ENCODE assay signal across 8 mouse cellular contexts in the genomic region with DNA sequence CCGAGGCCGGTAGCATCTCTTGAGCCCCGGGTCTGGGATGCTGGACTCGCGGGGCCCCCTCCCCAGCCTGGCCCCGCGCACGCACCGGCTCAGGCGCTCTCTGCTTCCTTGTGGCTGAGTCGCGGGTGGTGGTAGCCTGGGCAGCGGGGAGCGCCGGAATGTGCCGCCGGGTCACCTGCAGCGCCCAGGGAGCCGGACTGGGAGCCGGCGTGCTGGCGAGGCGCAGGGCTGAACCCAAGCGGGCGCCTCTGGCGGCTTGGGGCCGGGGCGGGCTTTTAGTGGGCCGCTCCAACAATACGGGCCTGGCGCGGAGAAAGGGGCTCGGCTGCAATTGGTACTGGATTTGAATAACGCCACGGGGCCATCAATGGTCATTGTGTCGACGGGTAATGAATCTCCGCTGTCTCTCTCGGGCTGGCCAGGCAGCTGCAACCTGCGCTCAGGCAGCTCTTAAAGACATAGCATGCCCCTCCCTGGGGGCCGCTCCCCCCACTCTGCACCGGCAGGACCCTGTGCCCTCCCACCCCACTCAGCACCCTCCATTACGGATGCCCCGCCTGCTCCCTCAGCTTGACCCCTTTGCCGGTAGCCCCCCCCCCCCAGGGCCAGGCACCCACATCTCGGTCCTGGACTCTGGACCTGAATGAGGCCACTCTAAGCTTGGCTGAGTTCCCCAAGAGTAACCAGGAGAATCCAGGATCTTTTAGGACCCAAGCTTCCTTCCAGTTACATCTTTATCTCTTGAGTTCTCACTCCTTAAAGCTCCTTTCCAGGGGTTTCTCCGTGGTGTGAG. TPM values are rescaled to one million over a fixed set of nuclear protein-coding genes. Genes with fewer than 3 reads are reported as not detected.
DNase-seq lines count a peak whose midpoint lies in the region; ATAC-seq lines count a peak whose summit lies in the region.

No protein-coding gene starts in this region.

- DNase-seq in kidney, adult 11 months, result no peak
- DNase-seq in embryo, embryonic 11 days, result peak; percentile 87
- DNase-seq in intestine, embryonic 14.5 days (ENCODE audit: low spot score), result no peak
- no peak for DNase-seq in ovary, postnatal 10 days (ENCODE audit: low spot score)
- DNase-seq in lung, adult 18-20 months, result no peak

- ATAC-seq in kidney, embryonic 14.5 days (ENCODE audit: low FRiP score, low TSS enrichment), result peak; percentile 61; the same call in 1 of the 2 replicates
- peak; percentile 26; the same call in 1 of the 2 replicates for ATAC-seq in intestine, embryonic 14.5 days (replicated peaks; ENCODE audit: low FRiP score, low TSS enrichment, low read depth)
- ATAC-seq in midbrain, embryonic 15.5 days (replicated peaks), result peak; percentile 57
- no peak for ATAC-seq in inflammation-experienced regulatory T-cells, adult 6 months

- no peak overlapping the region for H3K27ac ChIP-seq in kidney, embryonic 14.5 days (ENCODE audit: low read depth, low read length)
- H3K27ac ChIP-seq in intestine, embryonic 14.5 days (ENCODE audit: low read depth), result no peak overlapping the region
- H3K27ac ChIP-seq in midbrain, embryonic 15.5 days, result peak overlapping the region; percentile 80

- H3K9ac ChIP-seq in kidney, embryonic 14.5 days (ENCODE audit: low read depth, low read length), result peak overlapping the region; percentile 38; the same call in 1 of the 2 replicates
- H3K9ac ChIP-seq in intestine, embryonic 14.5 days (ENCODE audit: low read length), result 0 out of 2 replicates have a peak overlapping the region, but pooled peaks have one; percentile 20
- H3K9ac ChIP-seq in midbrain, embryonic 15.5 days, result peak overlapping the region; percentile 79

- H3K27me3 ChIP-seq in kidney, embryonic 14.5 days (ENCODE audit: control insufficient read depth, insufficient read depth, low read length), result peaks cover 42% of the 10 kb centered on the region
- peaks cover 46% of the 10 kb centered on the region for H3K27me3 ChIP-seq in intestine, embryonic 14.5 days (replicated peaks; ENCODE audit: control insufficient read depth, insufficient read depth, low read length)
- H3K27me3 ChIP-seq in midbrain, embryonic 15.5 days (replicated peaks), result no peaks in the 10 kb centered on the region

- 4% methylated on average over 47 of the region's 47 CpGs for WGBS in kidney, embryonic 14.5 days
- 9% methylated on average over 47 of the region's 47 CpGs for WGBS in intestine, embryonic 14.5 days
- 2% methylated on average over 46 of the region's 47 CpGs for WGBS in midbrain, embryonic 15.5 days

- H3K36me3 ChIP-seq in kidney, embryonic 14.5 days (ENCODE audit: control insufficient read depth, insufficient read depth, low read length), result peaks cover 22% of the 10 kb centered on the region
- peaks cover 28% of the 10 kb centered on the region for H3K36me3 ChIP-seq in intestine, embryonic 14.5 days (ENCODE audit: control insufficient read depth, insufficient read depth, low read length)
- no peaks in the 10 kb centered on the region for H3K36me3 ChIP-seq in midbrain, embryonic 15.5 days (replicated peaks)

- peaks cover 9% of the 10 kb centered on the region; the same call in 1 of the 2 replicates for H3K4me1 ChIP-seq in kidney, embryonic 14.5 days (ENCODE audit: control insufficient read depth, insufficient read depth, low read length)
- H3K4me1 ChIP-seq in intestine, embryonic 14.5 days (replicated peaks; ENCODE audit: control insufficient read depth, insufficient read depth, low read length), result peaks cover 8% of the 10 kb centered on the region; the same call in 1 of the 2 replicates
- peaks cover 35% of the 10 kb centered on the region for H3K4me1 ChIP-seq in midbrain, embryonic 15.5 days

- H3K4me3 ChIP-seq in kidney, embryonic 14.5 days (ENCODE audit: low read length), result peak overlapping the region; percentile 30
- H3K4me3 ChIP-seq in intestine, embryonic 14.5 days (ENCODE audit: low read depth, low read length), result peak overlapping the region; percentile 16; the same call in 1 of the 2 replicates
- H3K4me3 ChIP-seq in midbrain, embryonic 15.5 days, result peak overlapping the region; percentile 66

- H3K9me3 ChIP-seq in kidney, embryonic 14.5 days (ENCODE audit: control insufficient read depth, low read length), result no peaks in the 10 kb centered on the region
- no peaks in the 10 kb centered on the region for H3K9me3 ChIP-seq in intestine, embryonic 14.5 days (ENCODE audit: control insufficient read depth, low read length)
- H3K9me3 ChIP-seq in midbrain, embryonic 15.5 days, result no peaks in the 10 kb centered on the region

- H3K4me2 ChIP-seq in kidney, embryonic 14.5 days (replicated peaks; ENCODE audit: low read depth, low read length), result peak overlapping the region; percentile 48
- H3K4me2 ChIP-seq in intestine, embryonic 14.5 days (ENCODE audit: low read length), result peak overlapping the region; percentile 51
- peak overlapping the region; percentile 75 for H3K4me2 ChIP-seq in midbrain, embryonic 15.5 days

RNA-seq across cellular contexts. Expression of gene Cercam, which starts 22.7 kb away (rescaled TPM):
- polyA plus RNA-seq in kidney, embryonic 14.5 days (2014; fragmentation: Nextera tagmentation; extraction: Ambion mirVana), result 8.9 and 15.6 TPM in 2 replicates
- polyA plus RNA-seq in intestine, embryonic 14.5 days (2014; fragmentation: Nextera tagmentation; extraction: Ambion mirVana), result 20.2 and 22.4 TPM in 2 replicates
- 18.1 and 19.0 TPM in 2 replicates for polyA plus RNA-seq in midbrain, embryonic 15.5 days (2015; fragmentation: Nextera tagmentation; extraction: Ambion mirVana)
- polyA plus RNA-seq in inflammation-experienced regulatory T-cells, adult 6 months (2017; shearing (Covaris generic)), result 1 to 10 TPM in 1 of 3 experiments, under 1 TPM in 2; 0.46 to 3.9 (median 0.59) TPM

RNA-seq across cellular contexts. Expression of gene Urm1, which starts 26.4 kb away (rescaled TPM):
- polyA plus RNA-seq in kidney, embryonic 14.5 days (2014; fragmentation: Nextera tagmentation; extraction: Ambion mirVana), result 27.3 and 29.2 TPM in 2 replicates
- 26.7 and 26.9 TPM in 2 replicates for polyA plus RNA-seq in intestine, embryonic 14.5 days (2014; fragmentation: Nextera tagmentation; extraction: Ambion mirVana)
- 20.9 and 28.3 TPM in 2 replicates for polyA plus RNA-seq in midbrain, embryonic 15.5 days (2015; fragmentation: Nextera tagmentation; extraction: Ambion mirVana)
- polyA plus RNA-seq in inflammation-experienced regulatory T-cells, adult 6 months (2017; shearing (Covaris generic)), result 10 to 100 TPM; 18.3 to 22.8 (median 22.5) TPM

RNA-seq across cellular contexts. Expression of gene Odf2, which starts 42.8 kb away (rescaled TPM):
- 43.8 and 79.9 TPM in 2 replicates for polyA plus RNA-seq in kidney, embryonic 14.5 days (2014; fragmentation: Nextera tagmentation; extraction: Ambion mirVana)
- polyA plus RNA-seq in intestine, embryonic 14.5 days (2014; fragmentation: Nextera tagmentation; extraction: Ambion mirVana), result 50.0 and 64.3 TPM in 2 replicates
- 67.3 and 75.9 TPM in 2 replicates for polyA plus RNA-seq in midbrain, embryonic 15.5 days (2015; fragmentation: Nextera tagmentation; extraction: Ambion mirVana)
- polyA plus RNA-seq in inflammation-experienced regulatory T-cells, adult 6 months (2017; shearing (Covaris generic)), result 10 to 100 TPM; 47.8 to 56.0 (median 52.8) TPM

RNA-seq across cellular contexts. Expression of gene Slc27a4, which starts 43.8 kb away (rescaled TPM):
- polyA plus RNA-seq in kidney, embryonic 14.5 days (2014; fragmentation: Nextera tagmentation; extraction: Ambion mirVana), result 9.1 and 11.4 TPM in 2 replicates
- polyA plus RNA-seq in intestine, embryonic 14.5 days (2014; fragmentation: Nextera tagmentation; extraction: Ambion mirVana), result 16.0 and 16.2 TPM in 2 replicates
- polyA plus RNA-seq in midbrain, embryonic 15.5 days (2015; fragmentation: Nextera tagmentation; extraction: Ambion mirVana), result 45.9 and 50.9 TPM in 2 replicates
- polyA plus RNA-seq in inflammation-experienced regulatory T-cells, adult 6 months (2017; shearing (Covaris generic)), result 1 to 10 TPM; 1.2 to 3.7 (median 2.3) TPM

RNA-seq across cellular contexts. Expression of gene Trub2, which starts 58.0 kb away (rescaled TPM):
- polyA plus RNA-seq in kidney, embryonic 14.5 days (2014; fragmentation: Nextera tagmentation; extraction: Ambion mirVana), result 36.5 and 41.3 TPM in 2 replicates
- 33.3 and 34.6 TPM in 2 replicates for polyA plus RNA-seq in intestine, embryonic 14.5 days (2014; fragmentation: Nextera tagmentation; extraction: Ambion mirVana)
- 39.4 and 39.8 TPM in 2 replicates for polyA plus RNA-seq in midbrain, embryonic 15.5 days (2015; fragmentation: Nextera tagmentation; extraction: Ambion mirVana)
- polyA plus RNA-seq in inflammation-experienced regulatory T-cells, adult 6 months (2017; shearing (Covaris generic)), result 10 to 100 TPM; 21.5 to 28.8 (median 24.7) TPM

Comparison
In these comparisons a context has a peak if more than half of its experiments do, and no peak if none do; other contexts are left out.
1. H3K4me3 ChIP-seq: peak in every context shown above with its lines; median percentile 66 in midbrain, embryonic 15.5 days; 30 in kidney, embryonic 14.5 days; 16 in intestine, embryonic 14.5 days.
2. H3K9ac ChIP-seq: peak in every context shown above with its lines; median percentile 79 in midbrain, embryonic 15.5 days; 38 in kidney, embryonic 14.5 days; 20 in intestine, embryonic 14.5 days.